Mouse (Mus musculus) lung, embryonic 15.5 days (tissue): ENCODE results near the gene Sirt4. TPM values are rescaled to one million over a fixed set of nuclear protein-coding genes. Genes with fewer than 3 reads are reported as not detected.
"Not testable (repeated sequence)": the region's sequence is repeated elsewhere in the genome, so short reads cannot be mapped to it uniquely, and the experiment has no call there.

Experiments
- ATAC-seq: fragments of 200-750 bp; cut with Nextera tagmentation; 2 replicates; pipeline ENCODE4 v1.8.0; 2017; ENCODE audit warnings: moderate number of reproducible peaks, borderline replicate concordance; ENCODE audit not compliant: low FRiP score, low TSS enrichment; ENCODE audit errors: extremely low read depth
- H3K27ac ChIP-seq: fragments of 300-500 bp; sonication (generic); 2 replicates; pipeline ENCODE4 v1.5.1; 2015; ENCODE audit warnings: moderate library complexity, mild to moderate bottlenecking, inconsistent platforms
- H3K27me3 ChIP-seq: fragments of 300-500 bp; sonication (generic); 2 replicates; pipeline ENCODE4 v1.6.1; 2015; ENCODE audit warnings: inconsistent platforms
- H3K36me3 ChIP-seq: fragments of 300-500 bp; sonication (generic); 2 replicates; pipeline ENCODE4 v1.6.1; 2015; ENCODE audit warnings: inconsistent platforms
- H3K4me1 ChIP-seq: fragments of 300-500 bp; sonication (generic); 2 replicates; pipeline ENCODE4 v1.6.1; 2015; ENCODE audit warnings: inconsistent platforms
- H3K4me2 ChIP-seq: fragments of 300-500 bp; sonication (generic); 2 replicates; pipeline ENCODE4 v1.6.1; 2015; ENCODE audit warnings: inconsistent platforms, mild to moderate bottlenecking, moderate library complexity
- H3K4me3 ChIP-seq: fragments of 300-500 bp; sonication (generic); 2 replicates; pipeline ENCODE4 v1.5.1; 2015; ENCODE audit warnings: mild to moderate bottlenecking, inconsistent platforms
- H3K9ac ChIP-seq: fragments of 300-500 bp; sonication (generic); 2 replicates; pipeline ENCODE4 v1.6.1; 2015; ENCODE audit warnings: inconsistent platforms
- H3K9me3 ChIP-seq: fragments of 300-500 bp; sonication (generic); 2 replicates; pipeline ENCODE4 v1.6.1; 2016; ENCODE audit warnings: inconsistent platforms
- WGBS: fragments of 180-500 bp; shearing (Covaris S2); methylation state at CpG from one replicate; pipeline ENCODE4 v1.1.7; 2015; 5-methylcytosine and 5-hydroxymethylcytosine counted together
- polyA plus RNA-seq: library from polyadenylated mRNA; unstranded; fragments of >200 nt; fragmentation: Nextera tagmentation; extraction: Ambion mirVana; gene quantifications from 2 replicates; pipeline ENCODE4 v1.2.1, GENCODE M21; 2015

The Sirt4 gene
- polyA plus RNA-seq, 1 experiment from 2014 or later: 30.4 TPM

DNA sequence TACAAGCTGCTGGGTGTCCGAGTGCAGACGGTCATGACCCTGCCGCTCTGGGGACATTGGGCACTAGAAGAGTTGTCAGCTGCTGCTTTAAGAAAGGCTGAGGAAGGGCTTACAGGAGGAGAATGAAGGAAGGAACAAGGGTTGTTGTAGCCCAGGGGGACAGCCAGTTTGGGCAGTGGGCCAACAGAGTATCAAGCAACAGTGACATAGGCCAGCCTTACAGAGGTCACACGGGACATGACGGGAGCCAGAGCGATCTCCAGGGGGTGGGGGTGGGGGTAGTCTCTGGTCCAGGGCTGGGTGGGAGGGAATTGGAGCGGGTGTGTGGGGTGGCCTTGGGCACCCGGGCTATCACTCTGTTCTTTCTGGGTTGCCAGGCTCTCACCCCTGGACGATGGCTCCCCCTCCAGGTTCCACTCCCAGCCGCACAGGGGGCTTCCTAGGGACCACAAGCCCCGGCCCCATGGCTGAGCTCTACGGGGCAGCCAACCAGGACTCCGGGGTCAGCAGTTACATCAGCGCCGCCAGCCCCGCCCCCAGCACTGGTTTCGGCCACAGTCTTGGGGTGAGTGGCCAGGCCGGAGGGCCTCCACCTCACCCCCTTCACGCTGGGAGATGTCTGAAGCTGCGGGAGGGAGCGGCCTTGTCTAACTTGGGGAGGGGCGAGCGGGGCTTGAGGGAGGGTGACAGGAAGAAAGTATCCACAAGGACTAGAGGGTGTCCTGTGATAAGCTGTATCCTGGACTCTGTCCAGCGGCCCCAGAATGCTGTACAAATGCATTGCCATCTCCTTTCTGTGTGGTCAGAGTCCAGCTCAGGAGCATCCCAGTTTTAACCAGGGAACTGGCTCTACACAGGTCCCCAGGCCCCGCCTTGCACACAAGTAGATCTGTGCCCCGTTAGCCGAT is 33.9 kb downstream of the Sirt4 start:
- H3K36me3 ChIP-seq: peaks cover 24% of the 10 kb centered on the region

DNA sequence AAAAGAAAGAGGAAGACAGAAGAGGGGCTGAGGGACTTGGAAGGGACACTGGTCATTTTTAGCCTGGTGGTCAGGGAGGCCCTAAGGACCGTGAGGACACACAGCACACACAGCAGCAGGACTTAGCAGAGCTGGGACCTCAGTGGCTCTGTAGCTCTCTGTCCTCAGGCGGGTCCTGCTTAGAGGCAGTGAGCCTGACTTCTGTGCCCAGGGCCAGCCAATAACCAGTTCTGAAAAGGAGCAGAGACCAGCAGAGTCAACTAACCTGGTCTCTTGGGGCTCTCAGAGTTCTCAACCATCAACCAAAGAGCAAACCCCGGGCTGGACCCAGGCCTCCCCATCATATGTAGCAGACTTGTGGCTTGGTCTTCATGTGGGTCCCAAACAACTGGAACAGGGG is 35.3 kb downstream of the Sirt4 start:
- Histone ChIP-seq H3K36me3 (peaks cover 37% of the 10 kb centered on the region), H3K4me3 (no peak overlapping the region), H3K9me3 (no peaks in the 10 kb centered on the region), H3K9ac (no peak overlapping the region), H3K27me3 (no peaks in the 10 kb centered on the region), H3K27ac (no peak overlapping the region), H3K4me1 (no peaks in the 10 kb centered on the region), H3K4me2 (no peak overlapping the region)
- 85% methylated on average over 3 of the region's 3 CpGs for WGBS
- no peak for ATAC-seq

More for the DNA sequence above, 33.9 kb downstream of the Sirt4 start:
- 83% methylated on average over 27 of the region's 27 CpGs for WGBS
- no peak overlapping the region for H3K27ac ChIP-seq
- H3K4me2 ChIP-seq: no peak overlapping the region
- H3K4me3 ChIP-seq: no peak overlapping the region
- no peak overlapping the region for H3K9ac ChIP-seq
- no peaks in the 10 kb centered on the region for H3K9me3 ChIP-seq
- H3K4me1 ChIP-seq: no peaks in the 10 kb centered on the region
- ATAC-seq: 0 out of 2 replicates have a peak, but pooled peaks have one; percentile 16
- H3K27me3 ChIP-seq: no peaks in the 10 kb centered on the region

DNA sequence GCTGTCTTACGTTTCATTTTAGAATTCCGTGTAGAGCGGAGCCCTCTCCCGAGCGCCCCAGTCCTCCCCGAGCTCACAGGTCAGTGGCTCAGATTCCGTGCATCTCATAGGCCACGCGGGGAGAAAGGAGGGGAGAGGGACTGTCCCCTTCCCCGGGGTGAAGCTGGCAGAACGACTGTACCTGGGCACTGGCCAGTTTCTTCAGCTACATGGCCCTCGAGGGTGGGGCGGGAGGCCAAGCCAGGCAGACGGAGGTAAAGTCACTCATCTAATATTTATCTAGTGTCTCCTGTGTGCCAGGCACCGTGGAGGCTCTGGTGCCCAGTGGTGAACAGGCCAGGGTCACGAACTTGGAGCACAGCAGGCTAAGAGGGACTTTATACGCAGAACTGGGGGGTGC is 37.4 kb downstream of the Sirt4 start:
- no peaks in the 10 kb centered on the region for H3K4me1 ChIP-seq
- 73% methylated on average over 17 of the region's 17 CpGs for WGBS
- no peaks in the 10 kb centered on the region for H3K27me3 ChIP-seq
- H3K36me3 ChIP-seq: peaks cover 53% of the 10 kb centered on the region
- no peaks in the 10 kb centered on the region for H3K9me3 ChIP-seq
- H3K4me2 ChIP-seq: no peak overlapping the region
- H3K4me3 ChIP-seq: no peak overlapping the region
- ATAC-seq: no peak
- no peak overlapping the region for H3K27ac ChIP-seq
- H3K9ac ChIP-seq: no peak overlapping the region

DNA sequence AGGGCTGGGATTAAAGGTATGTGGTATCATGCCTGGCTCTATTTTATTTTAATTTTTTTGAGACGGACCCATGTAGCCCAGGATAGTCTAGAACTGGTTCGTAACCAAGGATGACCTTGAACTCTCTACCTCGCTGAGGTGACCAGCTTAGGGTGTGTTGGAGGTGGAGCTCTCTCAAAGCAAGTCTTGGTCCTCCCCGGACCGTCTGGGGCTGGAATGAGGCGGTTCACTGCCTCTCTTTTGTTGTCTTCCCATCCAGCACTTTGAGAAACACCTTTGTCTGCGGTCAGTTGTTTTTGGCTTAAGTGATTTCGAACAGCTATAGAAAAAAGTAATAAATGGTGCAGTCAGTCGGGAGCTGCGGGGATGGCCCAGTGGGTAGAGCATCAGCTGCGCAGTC is 40.4 kb downstream of the Sirt4 start:
- peaks cover 36% of the 10 kb centered on the region for H3K36me3 ChIP-seq
- H3K27ac ChIP-seq: no peak overlapping the region
- H3K9ac ChIP-seq: no peak overlapping the region
- WGBS: 87% methylated on average over 11 of the region's 11 CpGs
- no peak for ATAC-seq
- no peaks in the 10 kb centered on the region for H3K9me3 ChIP-seq
- H3K27me3 ChIP-seq: no peaks in the 10 kb centered on the region
- no peaks in the 10 kb centered on the region for H3K4me1 ChIP-seq
- H3K4me3 ChIP-seq: no peak overlapping the region
- H3K4me2 ChIP-seq: no peak overlapping the region

- WGBS: 78% methylated on average over 5 of the region's 5 CpGs
- ATAC-seq: not testable (repeated sequence)
Measured at GRCm38 (mm10) chr5:115442663-115443062, 41.9 kb downstream of the Sirt4 start.

DNA sequence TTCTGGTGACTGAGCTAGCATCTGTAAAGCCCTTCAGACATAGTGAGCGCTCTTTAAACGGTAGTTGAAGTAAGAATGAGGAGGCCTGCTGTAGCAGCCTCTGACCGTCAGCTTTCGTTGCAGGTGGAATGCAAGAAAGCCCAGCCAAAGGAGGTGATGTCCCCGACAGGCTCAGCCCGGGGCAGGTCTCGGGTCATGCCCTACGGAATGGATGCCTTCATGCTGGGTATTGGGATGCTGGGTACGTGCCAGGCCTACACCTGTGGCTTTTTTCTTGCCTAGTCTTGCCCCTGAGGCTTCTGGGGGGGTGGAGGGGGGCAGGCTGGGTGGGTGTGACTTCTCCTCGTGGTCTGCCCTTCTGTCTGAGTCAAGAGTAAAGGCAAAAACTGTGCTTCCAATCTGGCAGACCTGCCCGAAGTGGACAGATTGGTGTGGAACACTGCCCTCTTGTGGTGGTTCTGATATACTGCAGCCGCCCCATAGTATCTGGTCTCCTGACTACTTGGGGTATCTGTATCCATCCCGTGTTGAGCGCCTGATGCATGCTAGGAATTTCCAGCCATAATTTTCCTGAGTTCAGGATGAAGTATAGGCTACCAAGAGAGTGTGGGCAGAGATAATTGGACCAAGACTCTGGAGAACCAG is 43.2 kb downstream of the Sirt4 start:
- no peak for ATAC-seq
- no peak overlapping the region for H3K4me2 ChIP-seq
- no peaks in the 10 kb centered on the region for H3K9me3 ChIP-seq
- H3K27me3 ChIP-seq: no peaks in the 10 kb centered on the region
- no peak overlapping the region for H3K27ac ChIP-seq
- peaks cover 8% of the 10 kb centered on the region for H3K4me1 ChIP-seq
- WGBS: 43% methylated on average over 14 of the region's 14 CpGs
- no peak overlapping the region for H3K9ac ChIP-seq
- H3K4me3 ChIP-seq: no peak overlapping the region
- peaks cover 40% of the 10 kb centered on the region for H3K36me3 ChIP-seq

More at GRCm38 (mm10) chr5:115442663-115443062, 41.9 kb downstream of the Sirt4 start:
- not testable (repeated sequence) for H3K4me1 ChIP-seq, H3K9me3 ChIP-seq, H3K9ac ChIP-seq, H3K27me3 ChIP-seq, H3K4me2 ChIP-seq, H3K27ac ChIP-seq, H3K4me3 ChIP-seq
- peaks cover 40% of the 10 kb centered on the region for H3K36me3 ChIP-seq

DNA sequence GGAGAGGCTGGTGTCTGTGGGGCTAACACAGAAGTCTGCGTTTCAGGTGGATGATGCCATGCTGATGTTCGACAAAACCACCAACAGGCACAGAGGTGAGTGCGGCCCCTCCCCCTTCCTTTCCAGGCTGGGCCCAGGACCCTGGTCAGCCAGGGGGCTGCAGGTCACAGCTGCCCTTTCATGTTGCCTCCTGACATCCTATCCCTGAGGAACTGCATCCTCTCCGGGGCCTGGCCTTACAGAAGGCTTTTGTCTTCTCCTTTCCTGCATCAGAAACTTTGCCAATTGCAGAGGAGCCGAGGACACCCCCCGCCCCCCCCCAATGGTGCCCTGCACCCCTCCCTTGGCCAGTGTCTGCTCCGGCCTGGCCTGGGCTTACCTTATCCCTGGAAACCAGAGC is 45.9 kb downstream of the Sirt4 start:
- Histone ChIP-seq H3K4me3 (no peak overlapping the region), H3K4me2 (no peak overlapping the region), H3K36me3 (peaks cover 18% of the 10 kb centered on the region), H3K27ac (no peak overlapping the region), H3K9me3 (no peaks in the 10 kb centered on the region), H3K27me3 (no peaks in the 10 kb centered on the region), H3K4me1 (peaks cover 19% of the 10 kb centered on the region), H3K9ac (no peak overlapping the region)
- no peak for ATAC-seq
- WGBS: 59% methylated on average over 7 of the region's 7 CpGs

GRCm38 (mm10) chr5:115437945-115438315 is 46.6 kb downstream of the Sirt4 start:
- no peak for ATAC-seq
- no peak overlapping the region for H3K27ac ChIP-seq
- peaks cover 19% of the 10 kb centered on the region for H3K4me1 ChIP-seq
- 42% methylated on average over 2 of the region's 2 CpGs for WGBS
- H3K36me3 ChIP-seq: peaks cover 13% of the 10 kb centered on the region
- no peak overlapping the region for H3K4me2 ChIP-seq
- H3K9me3 ChIP-seq: no peaks in the 10 kb centered on the region
- H3K27me3 ChIP-seq: no peaks in the 10 kb centered on the region
- no peak overlapping the region for H3K9ac ChIP-seq
- H3K4me3 ChIP-seq: no peak overlapping the region

GRCm38 (mm10) chr5:115437242-115437944 is 47.1 kb downstream of the Sirt4 start:
- Histone ChIP-seq H3K9me3 (no peaks in the 10 kb centered on the region), H3K4me1 (peaks cover 19% of the 10 kb centered on the region), H3K27ac (peak overlapping the region; percentile 82; the same call in 1 of the 2 replicates), H3K9ac (0 out of 2 replicates have a peak overlapping the region, but pooled peaks have one; percentile 8), H3K27me3 (no peaks in the 10 kb centered on the region), H3K4me2 (peak overlapping the region; percentile 84; the same call in 1 of the 2 replicates), H3K4me3 (no peak overlapping the region), H3K36me3 (peaks cover 8% of the 10 kb centered on the region)
- 71% methylated on average over 7 of the region's 7 CpGs for WGBS
- ATAC-seq: no peak

DNA sequence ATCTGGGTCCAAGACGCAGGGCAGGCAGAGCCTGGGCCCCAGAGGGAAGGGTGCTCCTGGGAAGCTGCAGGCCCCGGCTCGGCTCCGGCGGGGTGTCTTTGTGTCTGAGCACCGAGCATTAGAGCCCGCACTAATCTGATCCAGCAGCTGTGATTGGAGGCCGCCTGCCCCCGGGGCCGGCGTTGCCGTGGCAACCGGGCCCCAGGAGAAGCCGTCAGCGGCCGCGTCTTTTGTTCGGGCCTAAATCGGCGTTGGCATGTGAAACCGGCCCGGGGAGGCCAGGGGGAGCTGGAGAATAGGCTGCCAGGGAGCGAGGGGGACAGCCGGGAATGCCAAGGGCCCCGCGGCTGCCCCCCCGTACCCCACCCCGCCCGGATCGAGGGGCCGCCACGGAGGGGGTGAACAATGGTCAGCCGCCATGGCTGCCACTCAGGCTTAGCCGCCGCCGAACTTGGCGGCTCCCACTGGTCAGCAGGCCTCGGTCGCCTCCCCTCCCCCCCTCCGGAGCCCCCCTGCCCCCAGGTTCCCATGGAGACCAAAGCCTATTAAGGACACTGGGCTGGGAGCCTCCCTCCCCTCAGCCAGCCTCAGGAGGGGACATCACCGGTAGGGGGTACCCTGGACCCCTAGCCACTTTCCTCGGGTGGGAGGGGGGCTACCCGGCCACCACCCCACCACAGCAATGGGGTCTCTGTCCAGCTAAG is 48.0 kb downstream of the Sirt4 start:
- ATAC-seq: peak; percentile 75; the same call in 1 of the 2 replicates
- Histone ChIP-seq H3K27ac (peak overlapping the region; percentile 82), H3K4me1 (peaks cover 23% of the 10 kb centered on the region)

DNA sequence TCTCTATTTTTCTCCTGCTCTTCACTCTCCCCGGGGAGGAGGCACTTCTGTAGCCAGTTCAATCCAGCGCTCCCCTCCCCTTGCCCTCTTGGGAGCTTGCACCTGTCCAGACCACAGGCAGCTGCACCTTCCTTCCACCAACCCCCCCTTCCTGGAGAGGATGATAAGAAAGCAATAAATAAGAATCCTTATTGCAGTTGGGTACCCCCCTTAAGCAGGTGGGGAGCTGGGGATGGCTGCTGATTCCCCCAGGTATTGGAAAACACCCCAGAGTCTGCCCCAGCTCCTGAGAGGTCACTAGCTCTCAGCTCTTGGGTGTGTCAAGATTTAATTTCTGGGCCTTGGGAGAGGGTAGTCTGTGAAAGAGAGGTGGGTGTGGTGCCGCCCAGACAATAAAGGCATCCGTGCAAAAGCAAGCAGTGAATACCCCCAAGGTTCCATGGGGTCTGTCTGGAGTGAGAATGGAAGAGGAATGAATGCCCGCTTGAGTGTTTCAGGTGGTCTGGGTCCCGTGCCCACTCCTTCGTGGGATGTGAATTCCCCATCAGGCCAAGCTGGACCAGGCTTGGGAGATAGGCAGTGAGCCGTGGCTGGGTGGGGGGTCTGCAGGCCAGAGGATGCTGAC is 48.7 kb downstream of the Sirt4 start:
- H3K9me3 ChIP-seq: no peaks in the 10 kb centered on the region
- H3K36me3 ChIP-seq: peaks cover 4% of the 10 kb centered on the region; the same call in 1 of the 2 replicates
- peak overlapping the region; percentile 84 for H3K4me2 ChIP-seq
- peak overlapping the region; percentile 45 for H3K4me3 ChIP-seq
- peak; percentile 15; the same call in 1 of the 2 replicates for ATAC-seq
- peak overlapping the region; percentile 82 for H3K27ac ChIP-seq
- 27% methylated on average over 8 of the region's 8 CpGs for WGBS
- peak overlapping the region; percentile 64 for H3K9ac ChIP-seq
- H3K4me1 ChIP-seq: peaks cover 30% of the 10 kb centered on the region
- no peaks in the 10 kb centered on the region for H3K27me3 ChIP-seq

More for the DNA sequence above, 48.0 kb downstream of the Sirt4 start:
- no peaks in the 10 kb centered on the region for H3K9me3 ChIP-seq
- 1% methylated on average over 32 of the region's 43 CpGs for WGBS
- H3K36me3 ChIP-seq: peaks cover 4% of the 10 kb centered on the region; the same call in 1 of the 2 replicates
- H3K27me3 ChIP-seq: no peaks in the 10 kb centered on the region
- peak overlapping the region; percentile 64 for H3K9ac ChIP-seq
- H3K4me3 ChIP-seq: peak overlapping the region; percentile 45
- H3K4me2 ChIP-seq: peak overlapping the region; percentile 84
